In the genomic region with DNA sequence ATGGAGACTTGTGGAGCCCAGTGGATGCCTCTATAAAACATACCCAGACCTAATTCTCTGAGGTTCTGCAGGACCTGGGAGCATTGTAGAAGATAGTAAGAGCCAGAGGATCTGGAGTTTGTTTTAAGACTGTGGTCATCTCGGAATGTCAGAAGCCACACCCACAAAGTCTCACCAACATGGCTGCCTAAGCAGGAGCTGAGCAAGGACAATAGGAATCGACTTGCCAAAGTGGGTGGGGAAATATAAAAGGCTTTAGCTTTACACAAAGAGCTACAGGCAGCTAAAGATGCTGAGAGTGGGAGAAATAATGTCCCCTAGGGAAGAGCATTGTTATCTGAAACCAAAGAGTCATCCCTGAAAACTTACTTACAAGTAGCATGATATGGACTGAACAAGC, we compare ENCODE assay signal across 17 mouse cellular contexts.
DNase-seq lines count a peak whose midpoint lies in the region.
"Had no signal": no experiment of that assay in that cellular context is flagged by ENCODE, and none has a peak within 500 bp of the region (broad histone marks: within the 10 kb centered on the region; RNA-seq: fewer than 3 reads in every experiment).

No protein-coding gene starts in this region.

- DNase-seq in 3T3-L1 (ENCODE audit: low read depth, low spot score) = peak; percentile 61
- peak; percentile 12 for DNase-seq in ES-CJ7 (ENCODE audit: low read depth, low spot score)
- DNase-seq in R1 (ENCODE audit: low read depth, low spot score) = peak; percentile 62
- no peak for DNase-seq in right cerebral cortex, adult 18-20 months
- no peak for DNase-seq in frontal cortex, postnatal 10 days (ENCODE audit: low spot score in 2 of 2)
- DNase-seq in layer of hippocampus, adult 18-20 months (ENCODE audit: low spot score in 2 of 2) = no peak
- DNase-seq: adrenal gland, adult 2 months; adrenal gland, postnatal 14 days; cerebellum, adult 11 months; cerebellum, adult 2 months; cerebellum, adult 9-11 months; cerebellum, postnatal 36 days; forebrain, postnatal 0 days; gastrocnemius, postnatal 25 days; heart, adult 18-20 months; heart, postnatal 10 days; heart, postnatal 36 days had no signal

Comparison
In these comparisons a context has a peak if more than half of its experiments do, and no peak if none do; other contexts are left out.
1. DNase-seq: peak in 3T3-L1 (single experiment), ES-CJ7 (single experiment) and R1 (single experiment); none in right cerebral cortex, adult 18-20 months (single experiment), frontal cortex, postnatal 10 days (0 of 2) and layer of hippocampus, adult 18-20 months (0 of 2).